Mouse (Mus musculus) embryonic facial prominence, embryonic 11.5 days (tissue): ENCODE data around the gene Vcpkmt. TPM values are rescaled to one million over a fixed set of nuclear protein-coding genes. Genes with fewer than 3 reads are reported as not detected.

Experiments
- microRNA-seq: library from miRNA; unstranded; fragments of <30 nt; microRNA quantifications from one replicate; pipeline ENCODE4, GENCODE M21; 2016; ENCODE audit warnings: borderline number of aligned reads
- polyA plus RNA-seq: library from polyadenylated mRNA; unstranded; fragments of >200 nt; fragmentation: Nextera tagmentation; extraction: Ambion mirVana; gene quantifications from 2 replicates; pipeline ENCODE4 v1.2.1, GENCODE M21; 2014

The Vcpkmt gene
- polyA plus RNA-seq, 1 experiment from 2014 or later, result 34.7 TPM

Small RNAs within 50 kb of the gene (microRNA-seq; reads per million reads assigned to microRNA genes)
- gene Gm23018, result not detected

Other genes with a start within 250 kb of the Vcpkmt start
- gene Nemf, start 225.9 kb downstream of the Vcpkmt start, polyA plus RNA-seq, result 77.4 and 89.8 TPM in 2 replicates
- gene Arf6, start 210.9 kb downstream of the Vcpkmt start, polyA plus RNA-seq, result 53.7 and 56.4 TPM in 2 replicates
- 1.0 and 1.9 TPM in 2 replicates for gene Gm9887, start 210.6 kb downstream of the Vcpkmt start, polyA plus RNA-seq
- gene Sos2, start 98.8 kb upstream of the Vcpkmt start, polyA plus RNA-seq, result 11.3 and 13.1 TPM in 2 replicates
- 17.3 and 18.6 TPM in 2 replicates for gene L2hgdh, start 141.8 kb upstream of the Vcpkmt start, polyA plus RNA-seq
- 23.3 and 24.1 TPM in 2 replicates for gene Atp5s, start 141.9 kb upstream of the Vcpkmt start, polyA plus RNA-seq
- 0.77 and 0.98 TPM in 2 replicates for gene Cdkl1, start 208.2 kb upstream of the Vcpkmt start, polyA plus RNA-seq